Mouse (Mus musculus) heart, postnatal 0 days (tissue): Measurements from ENCODE around the gene Nr3c2.

Experiments used
- CTCF ChIP-seq: IDR thresholded peaks from 2 replicates; pipeline ENCODE4 v1.5.1; 2016; ENCODE audit warnings: antibody characterized with exemption, control low read depth, low read depth
- EP300 ChIP-seq: IDR thresholded peaks from 2 replicates; pipeline ENCODE4 v1.6.1; 2016; ENCODE audit warnings: antibody characterized with exemption, low read depth

- TF ChIP-seq CTCF (no peak), EP300 (no peak)
Observed at GRCm38 (mm10) chr8:77173075-77173657, 273.9 kb downstream of the Nr3c2 start.
